Mouse (Mus musculus): ENCODE data around the gene Sema5a.

GRCm38 (mm10) chr15:32676446-32676845, 431.8 kb downstream of the Sema5a start:
- TF ChIP-seq CTCF (IDR thresholded peaks at IDR 0.05) (no peak), EP300 (IDR thresholded peaks at IDR 0.05) (no peak)
